Mouse (Mus musculus) midbrain, embryonic 16.5 days (tissue): ENCODE data around the gene Hoxd1. TPM values are rescaled to one million over a fixed set of nuclear protein-coding genes. Genes with fewer than 3 reads are reported as not detected.

ENCODE experiments used
- ATAC-seq: fragments of 200-750 bp; cut with Nextera tagmentation; 2 replicates; pipeline ENCODE4 v1.8.0; 2017; ENCODE audit warnings: moderate TSS enrichment
- H3K27ac ChIP-seq: fragments of 300-500 bp; sonication (generic); 2 replicates; pipeline ENCODE4 v1.5.1; 2014; ENCODE audit warnings: mild to moderate bottlenecking, low read length, mixed read lengths
- H3K27me3 ChIP-seq: fragments of 300-500 bp; sonication (generic); 2 replicates; pipeline ENCODE4 v1.6.1; 2014; ENCODE audit warnings: low read depth, low read length, mixed read lengths; ENCODE audit not compliant: control insufficient read depth, insufficient read depth
- H3K36me3 ChIP-seq: fragments of 300-500 bp; sonication (generic); 2 replicates; pipeline ENCODE4 v1.6.1; 2014; ENCODE audit warnings: mild to moderate bottlenecking, low read length, moderate library complexity, mixed read lengths; ENCODE audit not compliant: control insufficient read depth, insufficient read depth
- H3K4me1 ChIP-seq: fragments of 300-500 bp; sonication (generic); 2 replicates; pipeline ENCODE4 v1.6.1; 2014; ENCODE audit warnings: mild to moderate bottlenecking, low read length, mixed read lengths; ENCODE audit not compliant: control insufficient read depth, insufficient read depth
- H3K4me2 ChIP-seq: fragments of 300-500 bp; sonication (generic); 2 replicates; pipeline ENCODE4 v1.6.1; 2014; ENCODE audit warnings: mild to moderate bottlenecking, low read length, mixed read lengths
- H3K4me3 ChIP-seq: fragments of 300-500 bp; sonication (generic); 2 replicates; pipeline ENCODE4 v1.5.1; 2014; ENCODE audit warnings: low read depth, mild to moderate bottlenecking, low read length, moderate library complexity, mixed read lengths
- H3K9ac ChIP-seq: fragments of 300-500 bp; sonication (generic); 2 replicates; pipeline ENCODE4 v1.6.1; 2014; ENCODE audit warnings: low read depth, low read length, mixed read lengths
- H3K9me3 ChIP-seq: fragments of 300-500 bp; sonication (generic); replicated peaks from 2 replicates; pipeline ENCODE4 v1.6.1; 2014; ENCODE audit warnings: mild to moderate bottlenecking, low read length, mixed read lengths; ENCODE audit not compliant: control insufficient read depth, poor library complexity, severe bottlenecking
- WGBS: fragments of 180-500 bp; shearing (Covaris S2); extraction: QIAGEN DNeasy Blood & Tissue Kit; methylation state at CpG from one replicate; pipeline ENCODE4 v1.1.7; 2014; 5-methylcytosine and 5-hydroxymethylcytosine counted together
- polyA plus RNA-seq: library from polyadenylated mRNA; unstranded; fragments of >200 nt; fragmentation: Nextera tagmentation; extraction: Ambion mirVana; gene quantifications from 2 replicates; pipeline ENCODE4 v1.2.1, GENCODE M21; 2015

Hoxd1 gene
- polyA plus RNA-seq, 1 experiment from 2014 or later, result not detected

- Histone ChIP-seq H3K9me3 (no peaks in the 10 kb centered on the region), H3K27me3 (peaks cover 81% of the 10 kb centered on the region), H3K9ac (no peak overlapping the region), H3K36me3 (no peaks in the 10 kb centered on the region), H3K27ac (no peak overlapping the region), H3K4me1 (peaks cover 5% of the 10 kb centered on the region; the same call in 1 of the 2 replicates), H3K4me3 (no peak overlapping the region), H3K4me2 (no peak overlapping the region)
- no peak for ATAC-seq
- WGBS, result 2% methylated on average over 6 of the region's 6 CpGs
Measured at GRCm38 (mm10) chr2:74745540-74746297, 17.1 kb upstream of the Hoxd1 start.

DNA sequence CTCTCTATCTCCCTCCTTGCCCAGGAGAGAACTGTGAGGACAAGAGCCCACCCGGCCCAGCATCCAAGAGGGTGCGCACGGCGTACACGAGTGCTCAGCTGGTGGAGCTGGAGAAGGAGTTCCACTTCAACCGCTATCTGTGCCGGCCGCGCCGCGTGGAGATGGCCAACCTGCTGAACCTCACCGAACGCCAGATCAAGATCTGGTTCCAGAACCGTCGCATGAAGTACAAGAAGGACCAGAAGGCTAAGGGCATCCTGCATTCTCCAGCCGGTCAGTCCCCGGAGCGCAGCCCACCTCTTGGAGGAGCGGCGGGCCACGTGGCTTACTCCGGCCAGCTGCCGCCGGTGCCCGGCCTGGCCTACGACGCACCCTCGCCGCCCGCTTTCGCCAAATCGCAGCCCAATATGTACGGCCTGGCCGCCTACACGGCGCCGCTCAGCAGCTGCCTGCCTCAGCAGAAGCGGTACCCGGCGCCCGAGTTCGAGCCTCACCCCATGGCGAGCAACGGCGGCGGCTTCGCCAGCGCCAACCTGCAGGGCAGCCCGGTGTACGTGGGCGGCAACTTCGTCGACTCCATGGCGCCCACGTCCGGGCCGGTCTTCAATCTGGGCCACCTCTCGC is 16.4 kb upstream of the Hoxd1 start:
- Histone ChIP-seq H3K4me3 (no peak overlapping the region), H3K27ac (no peak overlapping the region), H3K9me3 (no peaks in the 10 kb centered on the region), H3K9ac (no peak overlapping the region), H3K36me3 (no peaks in the 10 kb centered on the region), H3K4me1 (peaks cover 5% of the 10 kb centered on the region; the same call in 1 of the 2 replicates), H3K4me2 (no peak overlapping the region), H3K27me3 (peaks cover 83% of the 10 kb centered on the region)
- under 1% methylated on average over 53 of the region's 58 CpGs for WGBS
- ATAC-seq, result no peak

GRCm38 (mm10) chr2:74747006-74747405 is 15.8 kb upstream of the Hoxd1 start:
- H3K4me1 ChIP-seq, result peaks cover 5% of the 10 kb centered on the region; the same call in 1 of the 2 replicates
- WGBS, result under 1% methylated on average over 24 of the region's 24 CpGs
- peaks cover 83% of the 10 kb centered on the region for H3K27me3 ChIP-seq
- H3K36me3 ChIP-seq, result no peaks in the 10 kb centered on the region
- H3K9me3 ChIP-seq, result no peaks in the 10 kb centered on the region
- ATAC-seq, result no peak
- H3K9ac ChIP-seq, result no peak overlapping the region
- no peak overlapping the region for H3K27ac ChIP-seq
- no peak overlapping the region for H3K4me3 ChIP-seq
- H3K4me2 ChIP-seq, result no peak overlapping the region

DNA sequence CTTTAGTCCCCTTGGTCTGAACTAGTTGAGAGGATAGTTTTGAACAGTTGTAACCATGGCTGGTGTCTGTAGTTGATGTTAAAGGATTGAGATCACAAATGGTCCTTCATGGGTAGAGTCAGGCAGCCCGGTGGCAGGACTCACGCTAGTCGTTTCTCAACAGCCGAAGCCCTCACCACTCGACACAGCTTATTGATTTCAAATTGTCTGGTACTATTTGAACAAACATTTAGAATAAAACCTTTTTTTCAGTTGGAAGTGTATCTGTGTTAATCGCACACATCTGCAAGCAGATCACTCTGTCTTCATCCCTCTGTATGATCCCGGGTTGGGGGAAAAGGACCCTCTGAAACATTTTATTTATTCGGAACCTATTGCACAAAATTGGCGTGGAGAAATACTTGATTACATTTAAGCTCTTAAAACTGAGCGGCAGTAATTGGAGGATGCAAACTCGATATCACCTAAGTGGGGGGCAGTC is 15.1 kb upstream of the Hoxd1 start:
- Histone ChIP-seq H3K4me1 (peaks cover 5% of the 10 kb centered on the region; the same call in 1 of the 2 replicates), H3K27me3 (peaks cover 81% of the 10 kb centered on the region), H3K36me3 (no peaks in the 10 kb centered on the region), H3K9ac (no peak overlapping the region), H3K4me3 (no peak overlapping the region), H3K27ac (no peak overlapping the region), H3K9me3 (no peaks in the 10 kb centered on the region), H3K4me2 (no peak overlapping the region)
- WGBS, result 2% methylated on average over 11 of the region's 11 CpGs
- ATAC-seq, result no peak

DNA sequence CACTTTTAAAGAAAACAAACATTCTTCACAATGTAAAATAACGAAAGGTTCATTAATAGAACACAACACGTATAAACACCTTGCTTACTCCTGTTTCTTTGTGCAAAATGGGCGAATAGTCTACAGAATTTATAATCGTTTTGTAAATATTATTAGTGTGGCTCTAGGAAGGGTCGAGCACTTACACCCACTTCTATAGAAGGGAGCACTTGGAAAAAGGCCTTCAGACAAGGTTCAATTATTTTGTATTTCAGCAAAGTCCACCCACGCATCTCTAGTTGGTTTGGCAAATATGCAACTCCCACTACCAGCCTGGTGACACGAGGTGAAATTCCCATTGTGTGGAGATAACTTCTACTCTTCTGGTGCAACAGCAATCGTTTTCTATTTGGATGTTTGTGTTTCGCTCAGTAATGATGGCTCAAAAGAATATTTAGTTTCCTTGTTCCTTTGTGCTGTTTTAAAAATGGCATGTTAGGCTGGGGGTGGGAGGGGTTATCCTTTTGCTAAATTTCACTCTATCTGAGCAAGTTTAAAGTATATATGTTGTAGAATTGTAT is 14.3 kb upstream of the Hoxd1 start:
- Histone ChIP-seq H3K9me3 (no peaks in the 10 kb centered on the region), H3K4me1 (peaks cover 8% of the 10 kb centered on the region; the same call in 1 of the 2 replicates), H3K27ac (no peak overlapping the region), H3K36me3 (no peaks in the 10 kb centered on the region), H3K9ac (no peak overlapping the region), H3K4me3 (no peak overlapping the region), H3K4me2 (no peak overlapping the region), H3K27me3 (peaks cover 76% of the 10 kb centered on the region)
- WGBS, result 6% methylated on average over 9 of the region's 9 CpGs
- no peak for ATAC-seq

GRCm38 (mm10) chr2:74749337-74750121 is 13.3 kb upstream of the Hoxd1 start:
- Histone ChIP-seq H3K9me3 (no peaks in the 10 kb centered on the region), H3K4me2 (peak overlapping the region; percentile 20), H3K4me3 (no peak overlapping the region), H3K27me3 (peaks cover 76% of the 10 kb centered on the region), H3K27ac (no peak overlapping the region), H3K4me1 (peaks cover 8% of the 10 kb centered on the region; the same call in 1 of the 2 replicates), H3K9ac (no peak overlapping the region), H3K36me3 (no peaks in the 10 kb centered on the region)
- WGBS, result under 1% methylated on average over 46 of the region's 47 CpGs
- no peak; the same call in 1 of the 2 replicates for ATAC-seq

DNA sequence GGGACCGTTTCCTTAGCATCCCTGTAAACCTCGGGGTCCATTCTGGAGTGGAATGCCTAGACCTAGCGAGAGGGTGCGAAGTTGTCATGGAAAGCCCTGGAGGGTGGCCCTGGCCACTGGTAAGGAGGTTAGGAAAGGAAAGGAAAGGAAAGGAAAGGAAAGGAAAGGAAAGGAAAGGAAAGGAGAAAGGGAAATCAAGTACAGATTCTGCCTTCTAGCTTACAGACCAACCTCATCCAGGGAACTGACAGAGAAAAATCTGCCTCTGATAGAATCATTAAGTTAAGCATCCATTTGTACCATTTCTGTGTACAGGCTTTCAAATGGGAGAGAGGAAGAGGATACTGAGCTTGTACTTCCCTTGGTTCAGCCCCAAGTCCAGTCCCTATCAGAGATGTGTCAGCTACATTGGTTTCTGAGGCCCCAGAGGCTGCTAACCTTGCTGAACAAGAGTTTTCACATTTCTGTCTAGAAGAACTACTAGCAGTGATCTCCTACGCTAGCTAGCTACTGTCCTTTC is 12.0 kb upstream of the Hoxd1 start:
- H3K4me1 ChIP-seq, result peaks cover 8% of the 10 kb centered on the region; the same call in 1 of the 2 replicates
- no peak overlapping the region for H3K9ac ChIP-seq
- no peaks in the 10 kb centered on the region for H3K9me3 ChIP-seq
- no peak overlapping the region for H3K4me2 ChIP-seq
- ATAC-seq, result no peak
- peaks cover 74% of the 10 kb centered on the region for H3K27me3 ChIP-seq
- no peak overlapping the region for H3K27ac ChIP-seq
- whole genome bisulfite sequencing, result 19% methylated on average over 5 of the region's 5 CpGs
- H3K36me3 ChIP-seq, result no peaks in the 10 kb centered on the region
- H3K4me3 ChIP-seq, result no peak overlapping the region

GRCm38 (mm10) chr2:74751861-74752260 is 10.9 kb upstream of the Hoxd1 start:
- ATAC-seq, result no peak
- Histone ChIP-seq H3K27me3 (peaks cover 74% of the 10 kb centered on the region), H3K4me1 (peaks cover 8% of the 10 kb centered on the region; the same call in 1 of the 2 replicates), H3K9me3 (0 out of 2 replicates have a peak, but pooled peaks cover 3% of the 10 kb centered on the region), H3K4me2 (no peak overlapping the region), H3K36me3 (no peaks in the 10 kb centered on the region), H3K27ac (no peak overlapping the region), H3K9ac (no peak overlapping the region), H3K4me3 (no peak overlapping the region)
- 69% methylated on average over 1 of the region's 1 CpGs for WGBS
